Mouse (Mus musculus) liver, postnatal 0 days (tissue): Measurements from ENCODE around the gene Rnf43.
A peak's percentile ranks its signal among the peaks of the same experiment; 100 is the strongest.

ENCODE experiments used
- CTCF ChIP-seq: sonication (generic); IDR thresholded peaks from 2 replicates; pipeline ENCODE4 v1.5.1; 2016; ENCODE audit warnings: antibody characterized with exemption, low read depth
- EP300 ChIP-seq: IDR thresholded peaks from 2 replicates; pipeline ENCODE4 v1.6.1; 2016; ENCODE audit warnings: antibody characterized with exemption, low read depth, mild to moderate bottlenecking

- TF ChIP-seq EP300 (peak; percentile 79; the same call in 1 of the 2 replicates), CTCF (no peak)
These were observed 93.0 kb downstream of the Rnf43 start for GRCm38 (mm10) chr11:87755360-87756017.
